Mouse (Mus musculus) gastrocnemius, adult 2 months (tissue): ENCODE data around the gene Zfp760. TPM values are rescaled to one million over a fixed set of nuclear protein-coding genes. Genes with fewer than 3 reads are reported as not detected.

ENCODE experiments used
- DNase-seq: peaks from one replicate; pipeline ENCODE4 v3.0.0; 2022
- H3K27ac ChIP-seq: fragments of 200-600 bp; 2 replicates; pipeline ENCODE4 v1.8.1; 2022; ENCODE audit warnings: mild to moderate bottlenecking
- H3K4me3 ChIP-seq: fragments of 200-600 bp; 2 replicates; pipeline ENCODE4 v1.8.1; 2022; ENCODE audit warnings: mild to moderate bottlenecking, moderate library complexity
- CTCF ChIP-seq: fragments of 200-600 bp; IDR thresholded peaks from 2 replicates; pipeline ENCODE4 v1.8.1; 2022; ENCODE audit warnings: antibody characterized with exemption, mild to moderate bottlenecking, moderate library complexity
- intact Hi-C: fragments of 180-260 bp; cut with DNase I; formaldehyde crosslinking; loops from one replicate; pipeline ENCODE4 v1.15.1; 2025
- total RNA-seq, 2 experiments: library from RNA; stranded (reverse); gene quantifications; 2 replicates each; pipeline ENCODE4 v1.2.3; 2021

Gene Zfp760
- total RNA-seq, 2 experiments from 2014 or later: 0.81 to 0.89 TPM

DNA sequence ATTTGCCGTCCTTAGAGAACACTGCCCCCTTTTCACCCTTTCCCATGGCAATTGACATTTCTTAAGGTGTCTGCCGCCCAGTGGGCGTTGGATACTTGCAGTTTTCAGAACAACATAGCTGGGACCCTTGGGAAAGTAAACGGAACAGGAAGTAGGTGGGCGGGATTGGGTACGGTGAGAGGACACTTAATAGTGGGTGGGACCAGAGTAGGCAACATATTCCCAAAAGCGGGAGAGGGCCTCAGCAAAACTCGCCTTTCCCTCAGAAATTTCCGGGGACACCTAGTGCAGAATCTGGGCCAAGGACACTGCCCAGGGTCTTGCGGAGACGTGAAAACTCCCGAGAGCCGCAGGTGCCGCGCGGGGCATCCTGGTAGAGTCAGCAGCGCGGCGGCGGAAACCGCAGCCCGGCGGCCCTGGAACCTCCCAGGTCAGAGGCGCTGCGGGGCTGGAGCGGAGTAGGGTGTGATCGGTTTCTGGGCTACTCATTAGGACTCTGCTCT is 26.0 kb downstream of the Zfp760 start:
- TF ChIP-seq CTCF: peak; percentile 27; the same call in 1 of the 2 replicates
- Histone ChIP-seq H3K4me3 (peak overlapping the region; percentile 94), H3K27ac (peak overlapping the region; percentile 85)
- intact Hi-C loops: loop anchor here (10.0 kb wide), 1 partner anchor 199 kb away; the partner anchor contains the start of gene Zfp52
- DNase-seq: peak; percentile 79

DNA sequence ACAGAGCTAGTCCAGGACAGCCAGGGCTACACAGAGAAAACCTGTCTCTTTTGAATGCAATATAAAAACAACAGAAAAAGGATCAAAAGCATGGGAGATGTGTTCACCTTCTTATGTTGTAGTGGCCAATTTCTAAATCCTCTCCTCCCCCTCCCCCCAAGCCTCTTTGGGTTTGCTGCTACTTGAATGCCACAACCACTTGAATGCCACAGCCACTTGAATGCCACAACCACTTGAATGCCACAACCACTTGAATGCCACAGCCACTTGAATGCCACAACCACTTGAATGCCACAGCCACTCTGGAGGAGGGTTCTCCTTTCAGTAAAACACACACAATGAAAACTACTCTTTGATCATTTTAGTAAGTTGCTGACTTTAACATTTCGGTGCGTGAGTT is 45.2 kb downstream of the Zfp760 start:
- no peak for TF ChIP-seq CTCF
- no peak for DNase-seq
- H3K27ac ChIP-seq: no peak overlapping the region
- intact Hi-C loops: no loop called here
- H3K4me3 ChIP-seq: no peak overlapping the region

DNA sequence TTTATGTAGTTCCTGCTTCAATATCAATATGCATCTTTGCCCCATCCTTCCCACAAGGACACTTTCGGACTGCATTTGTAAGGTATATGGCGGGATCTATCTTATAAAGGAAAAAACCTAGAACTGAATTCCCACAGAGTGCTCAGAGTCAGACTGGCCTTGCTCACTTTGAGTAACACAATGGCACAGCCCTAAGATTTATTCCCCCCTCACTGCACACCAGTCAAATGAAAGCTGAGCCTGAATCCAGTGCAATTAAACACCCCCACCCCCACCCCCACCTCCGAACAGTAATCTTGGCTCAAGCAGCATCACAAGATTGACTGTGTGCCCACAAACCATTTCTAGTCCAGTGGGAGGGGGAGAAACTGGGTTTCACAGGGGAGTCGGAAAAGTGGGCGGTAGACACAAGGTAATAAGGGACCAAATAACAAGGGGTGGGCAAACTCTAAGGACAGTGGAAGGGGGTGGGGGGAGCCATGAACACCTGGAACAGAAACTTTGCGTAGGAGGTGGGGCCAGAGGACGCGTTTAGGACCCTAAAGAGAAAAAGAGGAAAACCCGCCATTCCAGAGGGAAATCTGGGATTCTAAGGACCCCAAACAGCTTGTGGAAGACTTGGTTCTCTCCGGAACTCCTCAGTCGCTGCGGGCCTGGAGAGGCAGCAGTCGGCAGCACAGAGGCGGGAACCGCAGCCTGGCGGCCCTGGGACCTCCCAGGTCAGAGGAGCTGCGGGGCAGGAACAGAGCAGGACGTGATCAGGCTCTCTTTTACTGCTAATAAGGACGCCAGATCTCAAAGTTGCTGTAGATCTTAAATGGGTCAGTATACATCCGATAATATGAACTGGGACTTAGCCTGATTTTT is 46.0 kb downstream of the Zfp760 start:
- H3K4me3 ChIP-seq: peak overlapping the region; percentile 64
- intact Hi-C loops: no loop called here
- no peak overlapping the region for H3K27ac ChIP-seq
- no peak for DNase-seq
- no peak for TF ChIP-seq CTCF

DNA sequence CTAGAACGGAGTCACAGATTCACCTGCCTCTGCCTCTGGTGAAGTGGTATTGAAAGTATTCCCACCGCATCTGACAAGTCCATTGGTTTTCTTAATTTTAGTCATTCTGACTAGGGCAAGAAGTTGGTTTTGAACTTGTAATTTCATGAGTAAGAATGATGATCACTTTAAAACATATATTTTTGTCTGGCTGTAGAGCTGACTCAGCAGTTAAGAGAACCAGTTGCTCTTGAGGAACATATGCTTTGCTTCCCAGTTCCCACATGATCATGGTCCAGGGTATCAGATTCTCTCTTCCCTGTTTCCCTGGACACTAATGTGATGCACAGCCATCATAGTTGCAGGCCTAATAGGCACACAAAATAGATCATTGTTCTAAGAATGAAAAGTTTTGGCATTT is 62.8 kb downstream of the Zfp760 start:
- Histone ChIP-seq H3K27ac (no peak overlapping the region), H3K4me3 (no peak overlapping the region)
- no peak for DNase-seq
- no peak for TF ChIP-seq CTCF
- intact Hi-C loops: no loop called here

Other genes starting within 250 kb of the Zfp760 start
- 1 to 10 TPM; 1.9 to 2.2 TPM for gene Zfp53, start 218.7 kb upstream of the Zfp760 start, total RNA-seq
- gene Zfp52, start 172.2 kb upstream of the Zfp760 start, total RNA-seq: 1 to 10 TPM; 5.7 to 8.0 TPM
- gene Zfp948, start 140.7 kb upstream of the Zfp760 start, total RNA-seq: 1 to 10 TPM; 1.6 to 3.8 TPM
- 1 to 10 TPM; 1.8 to 2.1 TPM for gene Zfp983, start 57.1 kb upstream of the Zfp760 start, total RNA-seq
- gene Gm10226, start 15.9 kb upstream of the Zfp760 start, total RNA-seq: not detected
- 1 to 10 TPM; 4.9 to 6.0 TPM for gene Zfp229, start 23.1 kb downstream of the Zfp760 start, total RNA-seq
- under 1 TPM; 0.33 TPM for gene Zfp820, start 138.0 kb downstream of the Zfp760 start, total RNA-seq
- gene Zfp995, start 202.2 kb downstream of the Zfp760 start, total RNA-seq: 1 to 10 TPM in 1 of 2 experiments, under 1 TPM in 1; 0.99 to 1.2 TPM